Mouse (Mus musculus): ENCODE measurements around the gene Slc22a1. TPM values are rescaled to one million over a fixed set of nuclear protein-coding genes. Genes with fewer than 3 reads are reported as not detected.

Gene Slc22a1
- total RNA-seq (2015; ENCODE audit: low replicate concordance), result not detected in 2 replicates
- total RNA-seq (2017; ENCODE audit: low replicate concordance), result not detected in 2 replicates

GRCm38 (mm10) chr17:12675646-12676045 lies at the start of gene Slc22a1:
Gene Slc22a1, minus strand, starts transcription at chr17:12675829.
- no peak for ATAC-seq (replicated peaks; ENCODE audit: low FRiP score, poor library complexity, severe bottlenecking)

- no peak for ATAC-seq (replicated peaks; ENCODE audit: low FRiP score, poor library complexity, severe bottlenecking)
Observed at GRCm38 (mm10) chr17:12724767-12725744, 49.4 kb upstream of the Slc22a1 start.

GRCm38 (mm10) chr17:12723986-12724766 lies 48.5 kb upstream of the Slc22a1 start:
- ATAC-seq (replicated peaks; ENCODE audit: low FRiP score, poor library complexity, severe bottlenecking), result no peak

GRCm38 (mm10) chr17:12722622-12723021 lies 47.0 kb upstream of the Slc22a1 start:
- no peak for ATAC-seq (replicated peaks; ENCODE audit: low FRiP score, poor library complexity, severe bottlenecking)

- ATAC-seq (replicated peaks; ENCODE audit: low FRiP score, poor library complexity, severe bottlenecking), result no peak
Observed at GRCm38 (mm10) chr17:12721118-12721886, 45.7 kb upstream of the Slc22a1 start.

- ATAC-seq (replicated peaks; ENCODE audit: low FRiP score, poor library complexity, severe bottlenecking), result no peak
Observed at GRCm38 (mm10) chr17:12718251-12718650, 42.6 kb upstream of the Slc22a1 start.

GRCm38 (mm10) chr17:12717445-12717844 lies 41.8 kb upstream of the Slc22a1 start:
- no peak for ATAC-seq (replicated peaks; ENCODE audit: low FRiP score, poor library complexity, severe bottlenecking)

DNA sequence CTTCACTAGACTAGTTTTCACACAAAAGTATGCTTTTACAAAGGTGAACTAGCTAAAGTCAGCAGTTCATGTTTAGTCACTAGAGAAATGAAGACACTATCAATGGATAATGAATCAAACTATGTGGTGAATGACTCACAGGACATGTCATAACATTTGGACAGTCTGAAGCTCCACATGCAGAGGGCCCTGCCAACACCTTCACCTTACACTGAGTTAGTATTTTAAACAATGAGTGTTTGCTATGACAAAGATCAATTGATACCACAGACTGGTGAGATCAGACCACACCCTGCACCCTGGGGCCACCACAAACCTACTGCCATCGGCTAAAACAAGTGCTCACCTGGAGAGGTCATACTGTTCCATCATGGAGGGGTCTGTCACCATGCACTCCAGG lies 39.4 kb upstream of the Slc22a1 start:
- ATAC-seq (replicated peaks; ENCODE audit: low FRiP score, poor library complexity, severe bottlenecking), result no peak

GRCm38 (mm10) chr17:12714080-12714561 lies 38.5 kb upstream of the Slc22a1 start:
- ATAC-seq (replicated peaks; ENCODE audit: low FRiP score, poor library complexity, severe bottlenecking), result no peak

- no peak for ATAC-seq (replicated peaks; ENCODE audit: low FRiP score, poor library complexity, severe bottlenecking)
Observed at GRCm38 (mm10) chr17:12712993-12713392, 37.4 kb upstream of the Slc22a1 start.

- ATAC-seq (replicated peaks; ENCODE audit: low FRiP score, poor library complexity, severe bottlenecking), result no peak
Observed at GRCm38 (mm10) chr17:12712191-12712590, 36.6 kb upstream of the Slc22a1 start.

DNA sequence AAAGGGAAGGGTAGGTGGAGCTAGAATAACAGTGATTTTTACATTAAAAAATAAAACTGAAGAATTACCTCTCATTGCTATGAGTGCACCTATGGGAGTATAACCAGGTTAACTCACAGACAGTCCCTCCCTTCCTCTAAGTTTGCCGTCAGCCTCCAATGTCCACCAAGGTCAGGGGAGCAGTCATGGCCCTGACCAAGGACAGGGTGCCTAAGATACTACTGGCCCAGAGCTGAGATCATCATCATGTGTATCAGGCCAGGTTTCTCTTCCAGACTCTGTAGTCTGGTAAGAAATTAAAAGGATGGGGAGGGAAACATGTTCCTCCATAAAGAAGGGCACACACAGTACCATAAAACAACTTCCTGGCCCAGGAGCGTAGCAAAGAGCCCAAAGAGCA lies 35.3 kb upstream of the Slc22a1 start:
- no peak for ATAC-seq (replicated peaks; ENCODE audit: low FRiP score, poor library complexity, severe bottlenecking)

- no peak for ATAC-seq (replicated peaks; ENCODE audit: low FRiP score, poor library complexity, severe bottlenecking)
Observed at GRCm38 (mm10) chr17:12710050-12710780, 34.6 kb upstream of the Slc22a1 start.

DNA sequence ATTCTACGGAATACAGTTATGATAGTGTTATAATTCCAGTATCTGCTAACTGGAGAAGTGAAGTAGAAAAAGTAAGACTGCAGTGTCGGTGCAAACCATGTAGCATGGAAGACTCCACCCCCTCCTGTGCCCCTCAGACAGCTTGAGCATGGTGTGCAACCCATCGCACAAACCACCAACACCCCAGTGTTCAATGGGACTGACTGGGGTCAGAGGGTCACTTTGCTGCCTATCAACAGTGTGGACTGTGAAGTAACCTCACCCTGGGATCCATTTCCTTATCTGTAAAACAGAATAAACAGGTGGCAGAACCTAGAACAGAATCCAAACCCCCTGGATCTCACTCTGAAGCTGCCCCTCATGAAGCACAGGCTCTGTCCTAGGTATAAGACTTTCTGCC lies 32.8 kb upstream of the Slc22a1 start:
- no peak for ATAC-seq (replicated peaks; ENCODE audit: low FRiP score, poor library complexity, severe bottlenecking)

DNA sequence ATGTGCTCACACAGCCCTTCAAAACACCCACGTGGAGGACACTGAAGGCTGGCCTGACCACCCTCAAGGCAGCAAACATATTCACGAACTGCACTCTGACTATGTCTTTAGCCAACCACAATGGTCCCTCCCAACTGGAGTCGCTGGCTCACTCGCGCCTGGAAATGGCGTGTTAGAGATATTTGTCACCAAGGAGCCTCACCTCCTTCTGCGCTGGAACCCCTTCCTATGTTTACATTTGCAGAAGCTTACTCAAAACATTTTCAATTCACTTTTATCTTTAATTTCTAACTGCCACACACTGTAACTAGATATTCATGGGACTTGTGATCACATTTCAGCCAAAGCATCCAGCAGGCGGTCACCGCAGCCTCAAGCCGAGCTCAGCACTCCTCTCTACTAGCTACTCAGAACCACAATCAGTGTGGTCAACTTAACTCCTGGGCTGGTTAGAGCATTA lies 31.0 kb upstream of the Slc22a1 start:
- no peak for ATAC-seq (replicated peaks; ENCODE audit: low FRiP score, poor library complexity, severe bottlenecking)

DNA sequence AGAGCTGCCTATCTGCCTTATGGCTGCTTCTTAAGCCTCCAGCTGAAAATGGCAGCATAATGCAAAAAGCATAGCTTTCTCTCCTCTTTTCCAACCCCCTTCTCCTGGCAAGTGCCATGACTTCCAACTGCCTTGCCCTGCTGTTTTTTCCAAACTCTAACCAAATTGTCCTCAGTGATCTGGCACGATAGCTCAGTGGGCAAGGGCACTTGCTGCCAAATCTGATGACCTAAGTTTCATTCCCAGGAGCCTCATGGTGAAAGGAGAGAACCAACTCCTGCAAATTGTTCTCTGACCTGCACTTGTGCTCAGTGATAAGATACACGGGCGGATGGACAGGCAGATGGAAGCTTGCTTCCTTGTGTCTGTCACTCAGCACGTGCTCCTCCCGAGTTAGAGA lies 27.3 kb upstream of the Slc22a1 start:
- ATAC-seq (replicated peaks; ENCODE audit: low FRiP score, poor library complexity, severe bottlenecking), result no peak

DNA sequence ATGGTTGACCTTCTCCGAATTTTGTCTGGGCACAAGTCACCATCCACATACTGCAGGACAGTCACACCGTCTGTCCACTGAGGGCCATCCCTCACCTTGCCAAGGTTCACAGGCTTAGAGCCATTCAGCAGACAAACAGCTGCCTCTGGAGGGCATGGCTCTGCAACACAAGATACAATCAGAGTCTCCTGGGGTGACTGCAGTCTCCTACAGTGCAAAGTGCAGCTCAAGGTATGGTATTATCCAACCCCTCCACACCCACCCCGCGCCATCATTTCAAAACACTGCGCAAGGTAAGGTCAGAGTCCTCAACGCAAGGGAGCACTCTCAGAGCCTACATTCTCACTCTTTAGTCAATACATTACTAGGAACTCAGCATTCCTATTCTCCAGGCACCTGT lies 24.7 kb upstream of the Slc22a1 start:
- ATAC-seq (replicated peaks; ENCODE audit: low FRiP score, poor library complexity, severe bottlenecking), result no peak

GRCm38 (mm10) chr17:12691899-12692298 lies 16.3 kb upstream of the Slc22a1 start:
- no peak for ATAC-seq (replicated peaks; ENCODE audit: low FRiP score, poor library complexity, severe bottlenecking)

- no peak for ATAC-seq (replicated peaks; ENCODE audit: low FRiP score, poor library complexity, severe bottlenecking)
Observed at GRCm38 (mm10) chr17:12689537-12689936, 13.9 kb upstream of the Slc22a1 start.

All from erythroblast, adult 5-6 weeks (primary cell).